Mouse (Mus musculus) ES-E14 (cell line): ENCODE results near the gene Ackr3.

Source experiments
- CHD2 ChIP-seq: IDR thresholded peaks from 2 replicates; pipeline ENCODE4 v1.6.1; 2014; ENCODE audit warnings: mild to moderate bottlenecking, low read depth, low read length, inconsistent platforms
- HCFC1 ChIP-seq: IDR thresholded peaks from 2 replicates; pipeline ENCODE4 v1.6.1; 2012; ENCODE audit warnings: low read length, inconsistent platforms, borderline replicate concordance; ENCODE audit not compliant: insufficient read depth
- MAFK ChIP-seq: IDR thresholded peaks from 2 replicates; pipeline ENCODE4 v1.6.1; 2014; ENCODE audit warnings: mild to moderate bottlenecking, low read depth, low read length, inconsistent platforms; ENCODE audit not compliant: insufficient read depth
- ZC3H11A ChIP-seq: IDR thresholded peaks from 2 replicates; pipeline ENCODE4 v1.6.1; 2012; ENCODE audit warnings: low read depth, mild to moderate bottlenecking, inconsistent platforms, low read length, borderline replicate concordance
- ZNF384 ChIP-seq: IDR thresholded peaks from 2 replicates; pipeline ENCODE4 v1.6.1; 2012; ENCODE audit warnings: low read depth, low read length, inconsistent platforms

GRCm38 (mm10) chr1:90222427-90222901, 18.7 kb downstream of the Ackr3 start:
- TF ChIP-seq ZNF384: no peak
- no peak for TF ChIP-seq HCFC1
- TF ChIP-seq MAFK: no peak
- no peak for TF ChIP-seq ZC3H11A
- TF ChIP-seq CHD2: no peak
